Comparison of ENCODE assay signal across 14 mouse cellular contexts in genomic region chr13:34576392-34576791, GRCm38 (mm10).
A peak's percentile ranks its signal among the peaks of the same experiment; 100 is the strongest.
DNase-seq lines count a peak whose midpoint lies in the region; ATAC-seq and TF ChIP-seq lines count a peak whose summit lies in the region.
"Had no signal": no experiment of that assay in that cellular context is flagged by ENCODE, and none has a peak within 500 bp of the region (broad histone marks: within the 10 kb centered on the region; RNA-seq: fewer than 3 reads in every experiment).

No protein-coding gene starts in this region.

- no peak overlapping the region for H3K4me3 ChIP-seq in left cerebral cortex, adult 2 months
- H3K4me3 ChIP-seq in hindbrain, embryonic 11.5 days (ENCODE audit: low read depth, low read length) = no peak overlapping the region
- no peak overlapping the region for H3K4me3 ChIP-seq in midbrain, embryonic 16.5 days (ENCODE audit: low read depth, low read length)
- H3K4me3 ChIP-seq in kidney, embryonic 14.5 days (ENCODE audit: low read length) = no peak overlapping the region
- H3K4me3 ChIP-seq: gastrocnemius, adult 2 months; heart, adult 2 months had no signal

- H3K4me1 ChIP-seq in hindbrain, embryonic 11.5 days (replicated peaks; ENCODE audit: control insufficient read depth, insufficient read depth, low read length) = no peaks in the 10 kb centered on the region
- H3K4me1 ChIP-seq in midbrain, embryonic 16.5 days (ENCODE audit: control insufficient read depth, insufficient read depth, low read length) = peaks cover 13% of the 10 kb centered on the region
- H3K4me1 ChIP-seq in kidney, embryonic 14.5 days (ENCODE audit: control insufficient read depth, insufficient read depth, low read length) = no peaks in the 10 kb centered on the region

- H3K9ac ChIP-seq in hindbrain, embryonic 11.5 days (ENCODE audit: low read depth, low read length) = no peak overlapping the region
- H3K9ac ChIP-seq in midbrain, embryonic 16.5 days (ENCODE audit: low read depth, low read length) = no peak overlapping the region
- H3K9ac ChIP-seq in kidney, embryonic 14.5 days (ENCODE audit: low read depth, low read length) = no peak overlapping the region

- WGBS in hindbrain, embryonic 11.5 days = 65% methylated on average over 2 of the region's 2 CpGs
- WGBS in midbrain, embryonic 16.5 days = 52% methylated on average over 2 of the region's 2 CpGs
- 87% methylated on average over 2 of the region's 2 CpGs for WGBS in kidney, embryonic 14.5 days

- intact Hi-C loops in left cerebral cortex, postnatal 4 days (cut with DNase I) = no loop called here
- intact Hi-C loops in left cerebral cortex, adult 2 months (cut with DNase I) = no loop called here

- no peak overlapping the region for H3K4me2 ChIP-seq in hindbrain, embryonic 11.5 days (replicated peaks; ENCODE audit: low read depth, low read length)
- H3K4me2 ChIP-seq in midbrain, embryonic 16.5 days (ENCODE audit: low read length) = no peak overlapping the region
- no peak overlapping the region for H3K4me2 ChIP-seq in kidney, embryonic 14.5 days (replicated peaks; ENCODE audit: low read depth, low read length)

- no peak overlapping the region for H3K27ac ChIP-seq in left cerebral cortex, adult 2 months
- H3K27ac ChIP-seq in hindbrain, embryonic 11.5 days (ENCODE audit: low read depth, low read length) = no peak overlapping the region
- peak overlapping the region; percentile 79 for H3K27ac ChIP-seq in midbrain, embryonic 16.5 days (ENCODE audit: low read length)
- H3K27ac ChIP-seq in kidney, embryonic 14.5 days (ENCODE audit: low read depth, low read length) = no peak overlapping the region
- H3K27ac ChIP-seq: gastrocnemius, adult 2 months; heart, adult 2 months had no signal

- no peak for TF ChIP-seq CTCF in left cerebral cortex, adult 2 months (IDR thresholded peaks at IDR 0.05)

- ATAC-seq in hindbrain, embryonic 11.5 days (ENCODE audit: low FRiP score) = no peak
- ATAC-seq in midbrain, embryonic 16.5 days = peak; percentile 63
- ATAC-seq in kidney, embryonic 14.5 days (ENCODE audit: low FRiP score, low TSS enrichment) = no peak

- peak; percentile 4 for DNase-seq in adrenal gland, adult 8-10 months
- no peak for DNase-seq in adrenal gland, postnatal 10 days
- DNase-seq in left cerebral cortex, postnatal 4 days = peak; percentile 17
- DNase-seq in left cerebral cortex, adult 2 months (ENCODE audit: extremely low spot score in 1 of 2, low spot score in 2 of 2) = no peak
- DNase-seq in hindbrain, embryonic 11.5 days (ENCODE audit: low spot score) = peak; percentile 16
- no peak for DNase-seq in right cerebral cortex, adult 18-20 months
- DNase-seq: cerebellum, adult 9-10 months; gastrocnemius, adult 2 months; heart, adult 2 months; lung, adult 18-20 months; spleen, adult 18-20 months; thymus, postnatal 25 days had no signal

- no peaks in the 10 kb centered on the region for H3K27me3 ChIP-seq in hindbrain, embryonic 11.5 days (ENCODE audit: control insufficient read depth, insufficient read depth, low read length)
- no peaks in the 10 kb centered on the region for H3K27me3 ChIP-seq in midbrain, embryonic 16.5 days (ENCODE audit: control insufficient read depth, insufficient read depth, low read depth, low read length)
- no peaks in the 10 kb centered on the region for H3K27me3 ChIP-seq in kidney, embryonic 14.5 days (ENCODE audit: control insufficient read depth, insufficient read depth, low read length)

- no peaks in the 10 kb centered on the region for H3K36me3 ChIP-seq in hindbrain, embryonic 11.5 days (ENCODE audit: control insufficient read depth, insufficient read depth, low read length)
- H3K36me3 ChIP-seq in midbrain, embryonic 16.5 days (ENCODE audit: control insufficient read depth, insufficient read depth, low read length) = no peaks in the 10 kb centered on the region
- no peaks in the 10 kb centered on the region for H3K36me3 ChIP-seq in kidney, embryonic 14.5 days (ENCODE audit: control insufficient read depth, insufficient read depth, low read length)

- no peaks in the 10 kb centered on the region for H3K9me3 ChIP-seq in hindbrain, embryonic 11.5 days (ENCODE audit: control insufficient read depth, low read length)
- H3K9me3 ChIP-seq in midbrain, embryonic 16.5 days (replicated peaks; ENCODE audit: control insufficient read depth, low read length, poor library complexity, severe bottlenecking) = no peaks in the 10 kb centered on the region
- H3K9me3 ChIP-seq in kidney, embryonic 14.5 days (ENCODE audit: control insufficient read depth, low read length) = no peaks in the 10 kb centered on the region

Comparison
In these comparisons a context has a peak if more than half of its experiments do, and no peak if none do; other contexts are left out.
1. DNase-seq: peak in adrenal gland, adult 8-10 months (single experiment), left cerebral cortex, postnatal 4 days (single experiment) and hindbrain, embryonic 11.5 days (single experiment); none in adrenal gland, postnatal 10 days (single experiment), left cerebral cortex, adult 2 months (0 of 2) and right cerebral cortex, adult 18-20 months (single experiment).